Mouse (Mus musculus): Measurements from ENCODE around the gene Tdrd1. TPM values are rescaled to one million over a fixed set of nuclear protein-coding genes. Genes with fewer than 3 reads are reported as not detected.

The Tdrd1 gene
- total RNA-seq, 1 experiment = 0.94 TPM

DNA sequence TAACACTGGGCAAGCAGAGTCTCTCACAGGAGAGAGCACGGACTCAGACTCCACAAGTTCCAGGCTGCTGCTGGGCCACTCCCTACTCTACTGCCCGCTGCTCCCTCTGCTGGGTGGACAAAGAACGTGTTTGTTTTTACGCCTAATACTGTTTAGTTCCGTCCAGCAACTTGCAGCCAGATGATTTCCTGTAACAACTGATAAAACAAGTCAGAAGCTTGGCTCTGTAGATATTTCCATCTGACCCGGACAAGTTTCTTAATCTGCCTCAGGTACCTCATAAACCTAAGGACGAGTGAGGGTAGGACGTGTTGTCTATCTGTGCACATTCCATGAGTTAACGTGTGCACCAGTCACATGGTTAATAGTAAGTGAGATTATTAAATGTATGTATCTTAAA is 14.4 kb upstream of the Tdrd1 start:
- Histone ChIP-seq H3K36me3 (ENCODE audit: control insufficient read depth, insufficient read depth, low read length, poor library complexity, severe bottlenecking) (peaks cover 9% of the 10 kb centered on the region), H3K9me3 (ENCODE audit: control insufficient read depth, insufficient read depth, low read depth, low read length) (no peaks in the 10 kb centered on the region), H3K4me1 (ENCODE audit: control insufficient read depth in 2 of 2, insufficient read depth in 2 of 2, low read length in 2 of 2, poor library complexity in 1 of 2) (peaks cover 0 to 2% of the 10 kb centered on the region in 2 experiments; a peak in 1 of 4 replicates), H3K27ac (ENCODE audit: insufficient read depth, low read depth, low read length, poor library complexity, severe bottlenecking) (no peak overlapping the region), H3K9ac (ENCODE audit: insufficient read depth, low read depth, low read length, poor library complexity, severe bottlenecking) (no peak overlapping the region), H3K4me3 (ENCODE audit: insufficient read depth in 1 of 2, low read depth in 1 of 2, low read length in 2 of 2, poor library complexity in 1 of 2, severe bottlenecking in 1 of 2) (no peak overlapping the region)
- DNase-seq (ENCODE audit: low read depth, low spot score) = no peak
- in situ Hi-C loops (cut with MboI; ENCODE audit: low sequenced_read_pairs in 2 of 2, unreplicated experiment in 2 of 2) = no loop called here
- TF ChIP-seq HCFC1 (IDR thresholded peaks at IDR 0.05; ENCODE audit: borderline replicate concordance, insufficient read depth, low read length) (no peak), CHD2 (IDR thresholded peaks at IDR 0.05; ENCODE audit: low read depth, low read length) (no peak), ZC3H11A (IDR thresholded peaks at IDR 0.05; ENCODE audit: borderline replicate concordance, low read depth, low read length) (no peak), ZNF384 (IDR thresholded peaks at IDR 0.05; ENCODE audit: low read depth, low read length) (no peak), MAFK (IDR thresholded peaks at IDR 0.05; ENCODE audit: insufficient read depth, low read depth, low read length) (no peak)

DNA sequence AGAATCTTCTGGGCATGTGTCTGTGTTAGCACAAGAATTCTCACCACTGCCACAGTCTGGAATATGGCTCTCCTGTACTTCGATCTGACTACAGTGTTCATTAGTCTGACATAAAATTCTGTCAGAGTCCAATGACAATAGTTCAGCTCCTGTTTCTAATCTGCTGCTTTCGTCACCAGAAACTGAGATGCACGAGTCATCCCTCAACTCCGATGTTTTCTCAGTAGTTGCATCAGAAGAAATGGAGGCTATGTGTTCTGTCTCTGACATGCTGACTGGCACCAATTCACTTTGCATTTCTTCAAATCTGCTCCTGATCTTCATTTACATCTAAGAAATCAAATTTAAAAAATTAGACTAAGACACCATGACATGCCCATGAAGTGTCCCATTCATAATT is 12.6 kb upstream of the Tdrd1 start:
- H3K27ac ChIP-seq (ENCODE audit: insufficient read depth, low read depth, low read length, poor library complexity, severe bottlenecking) = no peak overlapping the region
- H3K9ac ChIP-seq (ENCODE audit: insufficient read depth, low read depth, low read length, poor library complexity, severe bottlenecking) = no peak overlapping the region
- H3K9me3 ChIP-seq (ENCODE audit: control insufficient read depth, insufficient read depth, low read depth, low read length) = no peaks in the 10 kb centered on the region
- H3K36me3 ChIP-seq (ENCODE audit: control insufficient read depth, insufficient read depth, low read length, poor library complexity, severe bottlenecking) = peaks cover 5% of the 10 kb centered on the region; the same call in 1 of the 2 replicates
- no peak for DNase-seq (ENCODE audit: low read depth, low spot score)
- TF ChIP-seq ZC3H11A (IDR thresholded peaks at IDR 0.05; ENCODE audit: borderline replicate concordance, low read depth, low read length) = no peak
- TF ChIP-seq HCFC1 (IDR thresholded peaks at IDR 0.05; ENCODE audit: borderline replicate concordance, insufficient read depth, low read length) = no peak
- no peak for TF ChIP-seq MAFK (IDR thresholded peaks at IDR 0.05; ENCODE audit: insufficient read depth, low read depth, low read length)
- no peak overlapping the region for H3K4me3 ChIP-seq (ENCODE audit: insufficient read depth in 1 of 2, low read depth in 1 of 2, low read length in 2 of 2, poor library complexity in 1 of 2, severe bottlenecking in 1 of 2)
- peaks cover 0 to 4% of the 10 kb centered on the region in 2 experiments; a peak in 1 of 4 replicates for H3K4me1 ChIP-seq (ENCODE audit: control insufficient read depth in 2 of 2, insufficient read depth in 2 of 2, low read length in 2 of 2, poor library complexity in 1 of 2)
- in situ Hi-C loops (cut with MboI; ENCODE audit: low sequenced_read_pairs in 2 of 2, unreplicated experiment in 2 of 2) = no loop called here

DNA sequence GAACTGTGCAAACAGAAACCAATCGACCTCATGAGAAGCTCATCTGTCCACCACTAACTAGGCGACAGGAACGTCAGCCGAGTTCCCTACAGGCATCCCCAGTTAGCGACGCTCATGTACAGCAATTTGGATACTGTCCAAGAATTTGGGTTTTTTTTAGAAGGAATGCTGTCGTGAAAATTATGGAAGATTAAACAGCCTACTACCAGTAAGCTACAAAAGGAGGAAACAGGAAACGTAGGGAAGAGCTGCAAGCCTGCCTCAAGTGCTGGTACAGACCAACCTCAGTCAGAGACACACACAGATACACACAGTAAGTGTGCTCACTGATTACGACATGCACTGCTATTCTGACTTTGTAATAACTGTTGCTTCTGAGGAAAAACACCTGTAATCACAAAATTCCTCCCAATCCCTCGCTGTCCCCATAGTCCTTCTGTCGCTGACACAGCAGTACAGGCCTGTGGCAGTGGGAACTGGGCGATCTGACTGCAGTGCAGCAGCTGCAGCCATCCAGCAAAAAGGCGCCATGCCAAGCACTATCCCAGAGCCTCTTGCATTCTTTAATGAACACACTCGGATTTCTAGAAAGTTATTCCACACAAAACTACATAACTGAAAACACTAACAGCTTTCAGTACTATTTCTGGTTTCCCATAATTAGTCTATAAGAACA is 8.0 kb upstream of the Tdrd1 start:
- Histone ChIP-seq H3K9me3 (ENCODE audit: control insufficient read depth, insufficient read depth, low read depth, low read length) (no peaks in the 10 kb centered on the region), H3K27ac (ENCODE audit: insufficient read depth, low read depth, low read length, poor library complexity, severe bottlenecking) (no peak overlapping the region), H3K36me3 (ENCODE audit: control insufficient read depth, insufficient read depth, low read length, poor library complexity, severe bottlenecking) (no peaks in the 10 kb centered on the region; the same call in 1 of the 2 replicates), H3K9ac (ENCODE audit: insufficient read depth, low read depth, low read length, poor library complexity, severe bottlenecking) (no peak overlapping the region), H3K4me1 (ENCODE audit: control insufficient read depth in 2 of 2, insufficient read depth in 2 of 2, low read length in 2 of 2, poor library complexity in 1 of 2) (peaks cover 3% of the 10 kb centered on the region in 2 experiments; a peak in 3 of 4 replicates), H3K4me3 (ENCODE audit: insufficient read depth in 1 of 2, low read depth in 1 of 2, low read length in 2 of 2, poor library complexity in 1 of 2, severe bottlenecking in 1 of 2) (no peak overlapping the region)
- DNase-seq (ENCODE audit: low read depth, low spot score) = no peak
- in situ Hi-C loops (cut with MboI; ENCODE audit: low sequenced_read_pairs in 2 of 2, unreplicated experiment in 2 of 2) = no loop called here
- TF ChIP-seq ZNF384 (IDR thresholded peaks at IDR 0.05; ENCODE audit: low read depth, low read length) (no peak), HCFC1 (IDR thresholded peaks at IDR 0.05; ENCODE audit: borderline replicate concordance, insufficient read depth, low read length) (no peak), MAFK (IDR thresholded peaks at IDR 0.05; ENCODE audit: insufficient read depth, low read depth, low read length) (no peak), ZC3H11A (IDR thresholded peaks at IDR 0.05; ENCODE audit: borderline replicate concordance, low read depth, low read length) (no peak), CHD2 (IDR thresholded peaks at IDR 0.05; ENCODE audit: low read depth, low read length) (no peak)

DNA sequence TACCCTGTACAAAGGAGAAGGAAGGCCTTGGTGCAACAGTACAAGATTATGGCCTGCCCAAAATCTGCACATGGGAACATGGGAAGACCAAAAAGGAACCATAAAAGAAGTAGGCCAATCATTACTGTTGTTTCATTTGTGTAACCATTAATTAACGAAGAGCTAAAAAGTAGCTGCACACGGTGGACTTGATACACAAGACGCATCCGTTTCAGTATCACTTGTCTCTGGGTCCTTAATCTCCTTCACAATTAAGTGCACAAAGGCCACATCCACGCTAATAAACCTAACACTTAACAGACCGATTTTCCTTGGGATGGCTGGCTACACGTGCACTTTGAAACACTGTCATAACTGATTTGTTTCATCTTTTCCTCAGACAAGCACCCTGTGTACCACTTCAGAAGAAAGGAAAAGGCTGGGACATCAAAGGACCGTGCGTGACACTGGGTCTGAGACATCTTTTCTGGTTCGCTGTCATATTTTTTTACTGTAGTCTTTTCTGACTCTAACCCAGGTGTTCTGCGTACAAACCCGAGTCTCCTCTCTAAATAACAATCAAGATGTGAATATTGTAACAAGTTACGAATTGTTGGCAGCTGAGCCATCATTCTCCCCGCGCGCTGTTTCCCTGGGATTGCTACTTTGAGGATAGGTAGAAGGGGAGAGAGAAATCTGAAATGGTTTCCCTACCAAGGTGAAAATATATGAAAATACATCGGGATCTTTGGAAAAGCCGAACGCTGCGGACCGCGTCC is 4.8 kb upstream of the Tdrd1 start:
- H3K9ac ChIP-seq (ENCODE audit: insufficient read depth, low read depth, low read length, poor library complexity, severe bottlenecking) = peak overlapping the region; percentile 96
- H3K4me3 ChIP-seq (ENCODE audit: insufficient read depth in 1 of 2, low read depth in 1 of 2, low read length in 2 of 2, poor library complexity in 1 of 2, severe bottlenecking in 1 of 2) = peak overlapping the region; percentile 91
- peaks cover 3% of the 10 kb centered on the region in 2 experiments; a peak in 3 of 4 replicates for H3K4me1 ChIP-seq (ENCODE audit: control insufficient read depth in 2 of 2, insufficient read depth in 2 of 2, low read length in 2 of 2, poor library complexity in 1 of 2)
- no peak for TF ChIP-seq HCFC1 (IDR thresholded peaks at IDR 0.05; ENCODE audit: borderline replicate concordance, insufficient read depth, low read length)
- no peak for TF ChIP-seq CHD2 (IDR thresholded peaks at IDR 0.05; ENCODE audit: low read depth, low read length)
- TF ChIP-seq ZC3H11A (IDR thresholded peaks at IDR 0.05; ENCODE audit: borderline replicate concordance, low read depth, low read length) = no peak
- TF ChIP-seq MAFK (IDR thresholded peaks at IDR 0.05; ENCODE audit: insufficient read depth, low read depth, low read length) = no peak
- TF ChIP-seq ZNF384 (IDR thresholded peaks at IDR 0.05; ENCODE audit: low read depth, low read length) = no peak
- no peak for DNase-seq (ENCODE audit: low read depth, low spot score)
- H3K27ac ChIP-seq (ENCODE audit: insufficient read depth, low read depth, low read length, poor library complexity, severe bottlenecking) = no peak overlapping the region
- no peaks in the 10 kb centered on the region for H3K36me3 ChIP-seq (ENCODE audit: control insufficient read depth, insufficient read depth, low read length, poor library complexity, severe bottlenecking)
- in situ Hi-C loops (cut with MboI; ENCODE audit: low sequenced_read_pairs in 2 of 2, unreplicated experiment in 2 of 2) = no loop called here
- H3K9me3 ChIP-seq (ENCODE audit: control insufficient read depth, insufficient read depth, low read depth, low read length) = no peaks in the 10 kb centered on the region
